ENCODE assay signal across 8 mouse cellular contexts in the genomic region with DNA sequence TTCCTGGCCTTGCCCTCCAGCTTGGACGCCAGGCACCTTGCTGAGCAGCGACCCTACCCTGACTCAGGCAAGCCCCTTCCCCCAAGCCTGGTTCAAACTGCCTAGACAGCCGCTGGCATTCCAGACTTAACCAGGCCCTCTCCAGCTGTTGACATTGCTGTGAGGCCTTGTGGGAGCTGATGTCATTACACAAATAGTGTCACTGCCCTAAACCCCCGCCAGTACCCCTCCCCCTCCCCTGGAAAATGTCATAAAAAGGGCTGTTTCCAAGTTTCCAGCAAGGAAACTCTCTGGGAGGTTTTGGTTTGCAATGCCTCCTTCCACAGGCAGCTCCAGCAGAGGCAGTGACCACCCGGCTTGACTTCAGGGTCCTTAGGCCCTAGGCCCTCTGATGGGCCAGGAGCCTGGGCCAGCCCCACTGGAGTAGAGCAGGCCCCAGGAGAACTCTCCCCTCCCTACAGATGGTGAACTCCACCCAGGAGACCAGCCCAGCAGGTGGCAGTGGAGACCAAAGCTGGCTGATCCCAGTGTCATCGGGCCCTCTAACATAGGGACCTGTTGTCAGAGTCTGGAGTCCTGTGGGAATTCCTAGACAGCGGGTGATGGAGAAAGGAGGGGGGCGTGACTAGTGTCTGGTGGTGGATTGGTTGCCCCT.
A peak's percentile ranks its signal among the peaks of the same experiment; 100 is the strongest.
DNase-seq lines count a peak whose midpoint lies in the region; ATAC-seq lines count a peak whose summit lies in the region.

No protein-coding gene starts in this region.

- H3K4me1 ChIP-seq in limb, embryonic 10.5 days = peaks cover 80% of the 10 kb centered on the region
- peaks cover 33% of the 10 kb centered on the region for H3K4me1 ChIP-seq in midbrain, embryonic 14.5 days (ENCODE audit: control insufficient read depth, insufficient read depth, low read length)
- peaks cover 26% of the 10 kb centered on the region for H3K4me1 ChIP-seq in forebrain, embryonic 14.5 days (ENCODE audit: control insufficient read depth, insufficient read depth, low read length)

- H3K9me3 ChIP-seq in limb, embryonic 10.5 days (replicated peaks) = no peaks in the 10 kb centered on the region
- no peaks in the 10 kb centered on the region for H3K9me3 ChIP-seq in midbrain, embryonic 14.5 days (ENCODE audit: control insufficient read depth, low read length)
- H3K9me3 ChIP-seq in forebrain, embryonic 14.5 days (replicated peaks; ENCODE audit: control insufficient read depth, low read length) = no peaks in the 10 kb centered on the region

- peak; percentile 24; the same call in 1 of the 2 replicates for ATAC-seq in midbrain, embryonic 14.5 days (ENCODE audit: low FRiP score, low TSS enrichment)
- ATAC-seq in monocyte, adult 5-6 weeks (replicated peaks; ENCODE audit: insufficient number of reproducible peaks, low FRiP score, low TSS enrichment, poor library complexity, severe bottlenecking) = no peak
- no peak for ATAC-seq in forebrain, embryonic 14.5 days

- peak overlapping the region; percentile 81 for H3K27ac ChIP-seq in limb, embryonic 10.5 days
- H3K27ac ChIP-seq in midbrain, embryonic 14.5 days (replicated peaks; ENCODE audit: low read depth, low read length) = no peak overlapping the region; the same call in 1 of the 2 replicates
- H3K27ac ChIP-seq in forebrain, embryonic 14.5 days (ENCODE audit: low read depth, low read length) = no peak overlapping the region

- 0 out of 2 replicates have a peak, but pooled peaks cover 14% of the 10 kb centered on the region for H3K27me3 ChIP-seq in limb, embryonic 10.5 days (ENCODE audit: low read depth, poor library complexity, severe bottlenecking)
- H3K27me3 ChIP-seq in midbrain, embryonic 14.5 days (ENCODE audit: control insufficient read depth, insufficient read depth, low read length) = no peaks in the 10 kb centered on the region; the same call in 1 of the 2 replicates
- H3K27me3 ChIP-seq in forebrain, embryonic 14.5 days (replicated peaks; ENCODE audit: control insufficient read depth, insufficient read depth, low read length) = no peaks in the 10 kb centered on the region

- H3K36me3 ChIP-seq in limb, embryonic 10.5 days = no peaks in the 10 kb centered on the region; the same call in 1 of the 2 replicates
- H3K36me3 ChIP-seq in midbrain, embryonic 14.5 days (ENCODE audit: control insufficient read depth, insufficient read depth, low read length) = no peaks in the 10 kb centered on the region
- H3K36me3 ChIP-seq in forebrain, embryonic 14.5 days (ENCODE audit: control insufficient read depth, insufficient read depth, low read length) = no peaks in the 10 kb centered on the region

- intact Hi-C loops in heart, postnatal 25 days (cut with DNase I) = loop anchor here (1.0 to 5.0 kb wide), 2 partner anchors 196 to 210 kb away; no protein-coding TSS in a partner anchor

- H3K4me3 ChIP-seq in limb, embryonic 10.5 days = no peak overlapping the region
- H3K4me3 ChIP-seq in midbrain, embryonic 14.5 days (replicated peaks; ENCODE audit: low read depth, low read length) = no peak overlapping the region
- no peak overlapping the region for H3K4me3 ChIP-seq in forebrain, embryonic 14.5 days (ENCODE audit: low read depth, low read length)

- no peak overlapping the region for H3K4me2 ChIP-seq in midbrain, embryonic 14.5 days (ENCODE audit: low read length)
- no peak overlapping the region for H3K4me2 ChIP-seq in forebrain, embryonic 14.5 days (ENCODE audit: low read length)

- no peak overlapping the region for H3K9ac ChIP-seq in midbrain, embryonic 14.5 days (replicated peaks; ENCODE audit: low read length)
- H3K9ac ChIP-seq in forebrain, embryonic 14.5 days (ENCODE audit: low read length) = no peak overlapping the region

- peak; percentile 45 for DNase-seq in urinary bladder, postnatal 25 days (ENCODE audit: low spot score)
- no peak for DNase-seq in urinary bladder, adult 2 months (ENCODE audit: low spot score)
- DNase-seq in embryo, embryonic 9.5 days (ENCODE audit: extremely low spot score) = peak; percentile 47
- DNase-seq in heart, postnatal 25 days (ENCODE audit: low spot score) = peak; percentile 52
- no peak for DNase-seq in limb, embryonic 10.5 days (ENCODE audit: low spot score)
- peak; percentile 61 for DNase-seq in midbrain, embryonic 14.5 days
- DNase-seq in forebrain, embryonic 14.5 days (ENCODE audit: low spot score) = no peak

- 44% methylated on average over 8 of the region's 8 CpGs for WGBS in limb, embryonic 10.5 days
- WGBS in midbrain, embryonic 14.5 days = 57% methylated on average over 8 of the region's 8 CpGs
- WGBS in forebrain, embryonic 14.5 days = 63% methylated on average over 8 of the region's 8 CpGs

Comparison
In these comparisons a context has a peak if more than half of its experiments do, and no peak if none do; other contexts are left out.
1. DNase-seq: peak in urinary bladder, postnatal 25 days (single experiment), embryo, embryonic 9.5 days (single experiment), heart, postnatal 25 days (single experiment) and midbrain, embryonic 14.5 days (single experiment); none in urinary bladder, adult 2 months (single experiment), limb, embryonic 10.5 days (single experiment) and forebrain, embryonic 14.5 days (single experiment).